Mouse (Mus musculus): ENCODE data around the gene Opcml.

- no peak for TF ChIP-seq POLR2A (IDR thresholded peaks at IDR 0.05; ENCODE audit: insufficient read depth, low read length)
- no peak for TF ChIP-seq EP300 (IDR thresholded peaks at IDR 0.05; ENCODE audit: insufficient read depth, low read depth, low read length)
Observed at GRCm38 (mm10) chr9:28226570-28226951, 436.0 kb downstream of the Opcml start.

All from ES-Bruce4 (cell line).